Mouse (Mus musculus) embryonic facial prominence, embryonic 14.5 days (tissue): ENCODE data around the gene Samm50. TPM values are rescaled to one million over a fixed set of nuclear protein-coding genes. Genes with fewer than 3 reads are reported as not detected.
A peak's percentile ranks its signal among the peaks of the same experiment; 100 is the strongest.
"Not testable (repeated sequence)": the region's sequence is repeated elsewhere in the genome, so short reads cannot be mapped to it uniquely, and the experiment has no call there.

Experiments used
- ATAC-seq: fragments of 200-750 bp; cut with Nextera tagmentation; 2 replicates; pipeline ENCODE4 v1.8.0; 2017; ENCODE audit warnings: low read depth, moderate number of reproducible peaks, moderate TSS enrichment
- DNase-seq: peaks from one replicate; pipeline ENCODE4 v3.0.0-alpha.2; 2015; ENCODE audit warnings: low spot score
- H3K27ac ChIP-seq: fragments of 300-500 bp; sonication (generic); replicated peaks from 2 replicates; pipeline ENCODE4 v1.5.1; 2014; ENCODE audit warnings: low read depth, mild to moderate bottlenecking, low read length, moderate library complexity
- H3K27me3 ChIP-seq: fragments of 300-500 bp; sonication (generic); replicated peaks from 2 replicates; pipeline ENCODE4 v1.6.1; 2014; ENCODE audit warnings: low read length; ENCODE audit not compliant: control insufficient read depth, insufficient read depth
- H3K36me3 ChIP-seq: fragments of 300-500 bp; sonication (generic); 2 replicates; pipeline ENCODE4 v1.6.1; 2014; ENCODE audit warnings: low read length, mixed read lengths; ENCODE audit not compliant: control insufficient read depth, insufficient read depth
- H3K4me1 ChIP-seq: fragments of 300-500 bp; sonication (generic); 2 replicates; pipeline ENCODE4 v1.6.1; 2014; ENCODE audit warnings: antibody characterized with exemption, low read length; ENCODE audit not compliant: control insufficient read depth, insufficient read depth
- H3K4me2 ChIP-seq: fragments of 300-500 bp; sonication (generic); 2 replicates; pipeline ENCODE4 v1.6.1; 2014; ENCODE audit warnings: low read depth, mild to moderate bottlenecking, low read length, moderate library complexity, mixed read lengths
- H3K4me3 ChIP-seq: fragments of 300-500 bp; sonication (generic); 2 replicates; pipeline ENCODE4 v1.5.1; 2014; ENCODE audit warnings: low read depth, mild to moderate bottlenecking, low read length
- H3K9ac ChIP-seq: fragments of 300-500 bp; sonication (generic); 2 replicates; pipeline ENCODE4 v1.6.1; 2014; ENCODE audit warnings: low read depth, mild to moderate bottlenecking, low read length, moderate library complexity, mixed read lengths
- H3K9me3 ChIP-seq: fragments of 300-500 bp; sonication (generic); 2 replicates; pipeline ENCODE4 v1.6.1; 2016; ENCODE audit warnings: low read length; ENCODE audit not compliant: control insufficient read depth
- WGBS: fragments of 180-500 bp; shearing (Covaris S2); extraction: QIAGEN DNeasy Blood & Tissue Kit; methylation state at CpG from one replicate; pipeline ENCODE4 v1.1.7; 2014; 5-methylcytosine and 5-hydroxymethylcytosine counted together
- polyA plus RNA-seq: library from polyadenylated mRNA; unstranded; fragments of >200 nt; fragmentation: Nextera tagmentation; extraction: Ambion mirVana; gene quantifications from 2 replicates; pipeline ENCODE4 v1.2.1, GENCODE M21; 2014

Samm50 gene
- 71.1 and 74.0 TPM in 2 replicates for polyA plus RNA-seq

DNA sequence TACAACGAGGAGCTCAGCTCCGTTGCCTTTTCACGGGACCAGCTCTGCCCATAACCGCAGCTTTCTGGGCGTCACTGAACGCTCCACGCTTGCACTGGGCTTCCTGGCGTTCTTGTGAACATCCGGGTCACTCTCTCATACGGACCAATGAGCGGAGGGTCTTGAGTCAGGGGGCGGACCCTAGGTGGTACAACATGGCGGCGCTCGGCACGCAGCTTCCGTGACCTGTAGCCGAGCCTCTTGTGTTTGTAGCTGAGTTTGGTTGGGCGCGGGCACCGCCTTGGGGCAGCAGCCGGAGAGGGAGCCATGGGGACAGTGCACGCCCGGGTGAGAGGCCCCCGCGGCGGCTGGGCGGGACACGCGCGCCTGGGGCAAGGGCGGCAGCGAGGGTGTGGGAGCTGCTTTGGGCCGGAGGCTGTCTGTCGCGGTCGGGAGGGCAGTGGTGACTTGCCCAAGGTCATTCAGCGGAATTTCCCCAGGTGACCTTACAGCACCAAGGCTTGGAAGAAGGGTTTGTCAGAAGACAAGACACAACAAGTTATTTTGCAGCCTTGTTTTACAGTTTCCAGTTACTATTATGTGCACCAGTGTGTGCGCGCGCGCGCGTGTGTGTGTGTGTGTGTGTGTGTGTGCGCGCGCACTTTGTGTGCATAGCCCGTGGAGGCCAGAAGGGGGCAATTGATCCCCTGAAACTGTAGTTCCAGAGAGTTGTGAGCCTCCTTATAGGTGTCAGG is at the start of gene Samm50:
TSS of gene Samm50 (plus strand) at position 184 of the 734 bp plus-strand sequence.
- WGBS = 6% methylated on average over 28 of the region's 48 CpGs
- Histone ChIP-seq H3K4me3 (peak within 1 kb of the TSS; percentile 82), H3K4me1 (peaks cover 12% of the 10 kb centered on the region; the same call in 1 of the 2 replicates), H3K27ac (peak within 1 kb of the TSS; percentile 91), H3K36me3 (peaks cover 13% of the 10 kb centered on the region), H3K27me3 (no peaks in the 10 kb centered on the region), H3K4me2 (peak within 1 kb of the TSS; percentile 68), H3K9me3 (no peaks in the 10 kb centered on the region), H3K9ac (peak within 1 kb of the TSS; percentile 86)
- ATAC-seq = peak; percentile 100
- peak; percentile 98 for DNase-seq

DNA sequence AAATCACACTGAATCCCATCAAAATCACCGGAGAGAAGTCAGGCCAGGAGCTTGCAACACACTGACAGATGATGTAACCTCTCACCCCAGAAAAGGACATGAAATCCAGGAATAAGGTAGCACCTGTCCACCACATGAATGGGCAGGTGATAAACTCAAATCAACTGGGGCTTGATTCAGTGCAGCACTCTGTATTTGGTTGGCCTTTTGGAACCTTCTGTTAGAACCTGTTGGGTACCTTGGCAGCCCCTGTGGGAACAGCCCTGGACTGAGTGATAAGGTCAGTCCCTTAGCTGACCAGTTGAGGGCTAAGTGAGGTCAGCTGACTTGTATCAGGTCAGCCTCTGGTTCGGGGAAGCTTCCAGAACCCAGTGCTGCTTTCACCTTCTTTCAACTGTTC is 35.9 kb upstream of the Samm50 start:
- no peaks in the 10 kb centered on the region for H3K36me3 ChIP-seq
- H3K4me3 ChIP-seq = no peak overlapping the region
- no peak overlapping the region for H3K9ac ChIP-seq
- ATAC-seq = no peak
- H3K4me1 ChIP-seq = no peaks in the 10 kb centered on the region
- H3K9me3 ChIP-seq = no peaks in the 10 kb centered on the region
- no peak overlapping the region for H3K4me2 ChIP-seq
- no peak overlapping the region for H3K27ac ChIP-seq
- H3K27me3 ChIP-seq = no peaks in the 10 kb centered on the region
- no peak for DNase-seq
- WGBS = 72% methylated on average over 2 of the region's 2 CpGs

DNA sequence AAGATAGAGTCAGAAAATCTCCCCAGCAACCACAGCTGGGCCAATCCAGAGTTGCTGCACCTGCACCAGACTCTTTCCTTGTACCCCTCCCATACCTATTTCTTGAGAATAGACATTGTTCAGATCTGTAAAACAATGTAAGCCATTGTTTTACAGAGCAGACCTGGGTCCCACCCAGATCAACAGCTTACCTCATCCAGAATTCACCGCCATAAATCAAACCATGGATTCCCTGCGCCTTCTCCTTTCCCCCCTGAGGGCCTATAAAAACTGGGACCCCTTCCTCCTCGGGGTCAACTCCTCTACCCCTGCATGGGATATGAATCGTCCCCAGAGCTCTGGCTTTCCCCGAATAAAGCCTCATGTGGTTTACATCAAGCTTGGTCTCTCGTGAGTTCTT is 34.5 kb upstream of the Samm50 start:
- H3K4me3 ChIP-seq, H3K27me3 ChIP-seq: not testable (repeated sequence)

DNA sequence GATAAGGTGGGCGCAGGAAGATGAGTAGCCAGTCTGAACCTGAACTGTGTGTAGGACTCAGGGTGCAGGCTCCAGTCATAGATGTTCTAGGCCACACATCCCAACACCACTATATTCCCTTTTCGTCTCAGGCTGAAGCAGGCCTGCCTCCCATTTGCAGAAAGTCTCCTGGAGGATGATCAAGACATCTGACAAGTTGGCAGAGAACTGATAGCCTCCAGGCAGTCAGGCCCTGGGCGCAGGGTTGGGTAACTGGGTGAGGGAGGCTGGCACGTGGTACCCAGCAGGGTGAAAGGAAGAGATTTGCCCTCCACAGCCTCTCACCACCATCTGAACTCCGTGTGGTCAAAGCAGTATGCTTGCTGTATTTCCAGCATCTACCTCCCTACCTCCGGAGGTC is 30.2 kb upstream of the Samm50 start:
- Histone ChIP-seq H3K4me1 (no peaks in the 10 kb centered on the region), H3K4me3 (no peak overlapping the region), H3K9ac (no peak overlapping the region), H3K27ac (no peak overlapping the region), H3K36me3 (no peaks in the 10 kb centered on the region), H3K4me2 (no peak overlapping the region), H3K27me3 (no peaks in the 10 kb centered on the region), H3K9me3 (no peaks in the 10 kb centered on the region)
- ATAC-seq (no peak), DNase-seq (no peak)
- 72% methylated on average over 6 of the region's 6 CpGs for WGBS

More for the DNA sequence above, 34.5 kb upstream of the Samm50 start:
- not testable (repeated sequence) for H3K9me3 ChIP-seq, DNase-seq, H3K4me2 ChIP-seq, H3K9ac ChIP-seq, H3K36me3 ChIP-seq, ATAC-seq, H3K4me1 ChIP-seq, H3K27ac ChIP-seq
- WGBS = 65% methylated on average over 6 of the region's 6 CpGs

DNA sequence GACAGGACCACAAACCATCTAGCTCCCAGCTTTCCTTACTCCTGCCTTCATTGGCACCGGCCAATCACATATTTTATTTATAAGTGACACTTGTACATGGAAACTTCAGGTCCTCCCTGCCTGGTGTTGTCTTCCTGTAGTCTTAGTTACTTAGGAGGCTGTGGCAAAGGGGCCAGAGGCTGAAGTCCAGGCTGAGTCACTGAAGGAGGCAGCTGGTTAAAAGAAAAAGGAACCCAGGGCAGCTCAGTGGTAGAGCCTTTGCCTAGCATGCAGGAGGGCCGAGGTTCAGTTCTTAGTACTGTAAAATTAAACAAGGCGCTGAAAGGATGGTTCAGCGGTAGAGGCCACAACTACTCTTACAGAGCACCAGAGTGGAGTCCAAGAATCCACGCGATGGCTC is 25.2 kb upstream of the Samm50 start:
- Histone ChIP-seq H3K4me1 (peaks cover 6% of the 10 kb centered on the region; the same call in 1 of the 2 replicates), H3K9ac (no peak overlapping the region), H3K9me3 (no peaks in the 10 kb centered on the region), H3K4me3 (no peak overlapping the region), H3K27ac (no peak overlapping the region), H3K27me3 (peaks cover 9% of the 10 kb centered on the region; the same call in 1 of the 2 replicates), H3K4me2 (peak overlapping the region; percentile 99; the same call in 1 of the 2 replicates), H3K36me3 (no peaks in the 10 kb centered on the region)
- no peak for ATAC-seq
- DNase-seq = no peak
- WGBS = 71% methylated on average over 6 of the region's 6 CpGs

DNA sequence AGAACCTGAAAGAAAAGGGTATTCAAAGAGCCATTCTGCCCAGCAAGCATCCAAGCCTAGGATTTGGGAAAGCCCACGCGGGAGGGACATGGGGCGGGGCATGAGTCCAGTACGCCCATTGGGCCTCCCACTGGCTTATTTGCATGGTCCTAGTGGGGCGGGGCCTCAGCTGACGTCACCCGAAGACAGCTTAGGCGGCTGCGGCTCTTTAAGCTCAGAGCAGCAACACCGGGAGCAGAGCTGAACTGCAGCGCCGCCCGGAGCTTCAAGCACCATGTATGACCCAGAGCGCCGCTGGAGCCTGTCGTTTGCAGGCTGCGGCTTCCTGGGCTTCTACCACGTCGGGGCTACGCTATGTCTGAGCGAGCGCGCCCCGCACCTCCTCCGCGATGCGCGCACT is 24.4 kb upstream of the Samm50 start, which contains the start of gene Pnpla3:
TSS of gene Pnpla3 (plus strand) at position 238 of the 400 bp plus-strand sequence.
- no peaks in the 10 kb centered on the region for H3K36me3 ChIP-seq
- peak within 1 kb of the TSS; percentile 66 for H3K9ac ChIP-seq
- DNase-seq (peak; percentile 99), ATAC-seq (peak; percentile 98)
- peak within 1 kb of the TSS; percentile 52 for H3K4me3 ChIP-seq
- H3K27ac ChIP-seq = no peak within 1 kb of the TSS
- 0% methylated on average over 21 of the region's 28 CpGs for WGBS
- no peaks in the 10 kb centered on the region for H3K9me3 ChIP-seq
- H3K4me2 ChIP-seq = peak within 1 kb of the TSS; percentile 99
- peaks cover 9% of the 10 kb centered on the region; the same call in 1 of the 2 replicates for H3K27me3 ChIP-seq
- peaks cover 6% of the 10 kb centered on the region; the same call in 1 of the 2 replicates for H3K4me1 ChIP-seq

DNA sequence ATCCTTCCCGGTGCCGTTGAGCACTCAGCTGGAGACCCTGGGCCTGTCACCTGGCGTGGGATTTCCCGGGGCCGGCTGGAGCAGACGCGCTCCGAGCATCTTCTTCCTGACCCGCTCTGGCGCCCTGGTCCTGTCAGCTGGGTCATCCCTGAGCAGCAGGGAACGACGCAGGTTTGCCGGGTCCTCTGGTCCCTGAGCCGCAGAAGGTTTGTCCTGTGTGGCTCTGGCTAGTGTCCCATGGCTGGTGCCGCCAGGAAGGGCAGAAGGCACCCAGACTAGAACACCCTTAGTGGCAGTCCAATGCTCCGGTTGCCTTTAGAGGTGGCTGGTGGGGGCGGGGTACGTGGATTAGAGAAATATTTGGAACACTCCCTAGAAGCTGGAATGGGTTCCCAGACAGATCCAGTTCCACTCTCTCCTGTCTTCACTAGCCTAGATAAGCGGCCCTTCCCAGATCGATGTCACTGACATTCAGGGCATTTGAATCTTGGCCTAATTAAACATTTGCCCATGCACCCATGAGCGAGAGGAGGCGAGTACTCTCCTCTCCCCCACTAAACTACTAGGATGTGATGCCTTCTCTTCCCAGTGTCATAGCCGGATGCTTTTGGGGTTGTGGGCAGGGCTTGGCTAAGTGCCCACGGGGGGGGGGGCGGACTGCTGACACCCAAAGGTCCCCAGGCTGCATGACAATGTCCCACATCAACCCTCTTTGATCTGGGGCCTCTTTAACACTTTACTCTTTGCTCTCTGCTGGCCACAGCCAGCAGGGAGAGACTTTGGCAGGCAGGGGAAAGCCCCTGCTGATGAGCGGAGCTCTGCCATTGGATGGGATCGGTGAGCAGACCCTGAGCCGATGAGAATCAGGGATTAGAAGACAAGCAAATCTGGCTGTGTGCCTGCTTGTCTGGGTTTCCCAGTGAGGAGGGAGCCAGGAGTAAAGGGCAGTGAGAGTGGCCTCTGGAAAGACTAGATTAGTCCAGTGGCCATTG is 23.6 kb upstream of the Samm50 start:
- ATAC-seq (peak; percentile 24), DNase-seq (peak; percentile 82)
- Histone ChIP-seq H3K27me3 (peaks cover 9% of the 10 kb centered on the region; the same call in 1 of the 2 replicates), H3K4me1 (peaks cover 6% of the 10 kb centered on the region; the same call in 1 of the 2 replicates), H3K4me2 (peak overlapping the region; percentile 99), H3K4me3 (peak overlapping the region; percentile 52), H3K36me3 (no peaks in the 10 kb centered on the region), H3K27ac (no peak overlapping the region), H3K9ac (peak overlapping the region; percentile 66), H3K9me3 (no peaks in the 10 kb centered on the region)
- under 1% methylated on average over 22 of the region's 28 CpGs for WGBS

DNA sequence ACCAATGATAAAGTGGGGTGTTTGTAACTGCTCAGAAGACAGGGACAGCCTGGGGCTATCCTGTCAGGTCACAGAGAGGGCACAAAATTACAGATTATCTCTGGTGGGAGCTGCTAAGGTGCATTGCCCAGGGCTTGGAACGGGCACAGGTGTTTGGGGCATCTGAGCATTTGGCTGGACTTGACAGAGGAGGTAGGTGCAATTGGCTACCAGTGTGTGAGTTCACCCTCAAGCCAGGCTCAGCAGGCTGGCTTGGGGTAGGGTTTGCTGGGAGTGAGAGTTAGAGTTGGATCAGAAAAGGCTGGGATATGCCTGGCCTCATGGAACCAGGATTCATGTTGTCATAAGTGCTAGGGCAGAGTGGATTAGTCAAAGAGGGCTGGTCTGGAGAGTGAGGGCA is 22.5 kb upstream of the Samm50 start:
- Histone ChIP-seq H3K27ac (no peak overlapping the region), H3K9ac (no peak overlapping the region), H3K4me1 (peaks cover 6% of the 10 kb centered on the region; the same call in 1 of the 2 replicates), H3K27me3 (peaks cover 9% of the 10 kb centered on the region; the same call in 1 of the 2 replicates), H3K4me3 (no peak overlapping the region), H3K9me3 (no peaks in the 10 kb centered on the region), H3K36me3 (no peaks in the 10 kb centered on the region), H3K4me2 (no peak overlapping the region)
- ATAC-seq (no peak), DNase-seq (no peak)
- 52% methylated on average over 1 of the region's 1 CpGs for WGBS
